Mouse (Mus musculus) thymus, adult 2 months (tissue): Measurements from ENCODE around the gene Scn1a. TPM values are rescaled to one million over a fixed set of nuclear protein-coding genes. Genes with fewer than 3 reads are reported as not detected.

Source experiments
- DNase-seq: peaks from one replicate; pipeline ENCODE4 v3.0.0; 2021
- H3K27ac ChIP-seq: fragments of 200-500 bp; 2 replicates; pipeline ENCODE4 v1.5.1; 2012; ENCODE audit warnings: low read length, control low read depth; ENCODE audit not compliant: control insufficient read depth, insufficient read depth
- H3K27me3 ChIP-seq: fragments of 200-500 bp; 2 replicates; pipeline ENCODE4 v1.6.1; 2012; ENCODE audit warnings: mild to moderate bottlenecking, low read length, moderate library complexity, mixed read lengths; ENCODE audit not compliant: control insufficient read depth, insufficient read depth
- H3K36me3 ChIP-seq: fragments of 200-500 bp; 2 replicates; pipeline ENCODE4 v1.6.1; 2012; ENCODE audit warnings: mild to moderate bottlenecking, low read length, moderate library complexity; ENCODE audit not compliant: control insufficient read depth, insufficient read depth
- H3K4me1 ChIP-seq: fragments of 200-500 bp; replicated peaks from 2 replicates; pipeline ENCODE4 v1.6.1; 2012; ENCODE audit warnings: low read length; ENCODE audit not compliant: control insufficient read depth, insufficient read depth
- H3K4me3 ChIP-seq: fragments of 200-500 bp; 2 replicates; pipeline ENCODE4 v1.5.1; 2012; ENCODE audit warnings: mild to moderate bottlenecking, low read length, control low read depth, moderate library complexity; ENCODE audit not compliant: control insufficient read depth, insufficient read depth
- CTCF ChIP-seq: fragments of 200-500 bp; IDR thresholded peaks from 2 replicates; pipeline ENCODE4 v1.5.1; 2012; ENCODE audit warnings: mild to moderate bottlenecking, control low read depth, low read length, moderate library complexity, borderline replicate concordance; ENCODE audit not compliant: control insufficient read depth, poor library complexity, insufficient read depth; ENCODE audit errors: extremely low read depth
- POLR2A ChIP-seq: fragments of 200-500 bp; IDR thresholded peaks from 2 replicates; pipeline ENCODE4 v1.6.1; 2012; ENCODE audit warnings: mild to moderate bottlenecking, low read length, control low read depth, moderate library complexity; ENCODE audit not compliant: control insufficient read depth, poor library complexity, insufficient read depth; ENCODE audit errors: extremely low read depth
- WGBS: fragments of 180-500 bp; shearing (Covaris S2); methylation state at CpG from one replicate; pipeline ENCODE4 v1.1.7; 2018; 5-methylcytosine and 5-hydroxymethylcytosine counted together
- polyA plus RNA-seq: library from polyadenylated mRNA; depleted of rRNA; stranded (reverse); fragments of >200 nt; gene quantifications from 2 replicates; pipeline ENCODE4 v1.2.3, GENCODE M21; 2012

Scn1a gene
- polyA plus RNA-seq, 1 experiment, result 0.86 TPM

DNA sequence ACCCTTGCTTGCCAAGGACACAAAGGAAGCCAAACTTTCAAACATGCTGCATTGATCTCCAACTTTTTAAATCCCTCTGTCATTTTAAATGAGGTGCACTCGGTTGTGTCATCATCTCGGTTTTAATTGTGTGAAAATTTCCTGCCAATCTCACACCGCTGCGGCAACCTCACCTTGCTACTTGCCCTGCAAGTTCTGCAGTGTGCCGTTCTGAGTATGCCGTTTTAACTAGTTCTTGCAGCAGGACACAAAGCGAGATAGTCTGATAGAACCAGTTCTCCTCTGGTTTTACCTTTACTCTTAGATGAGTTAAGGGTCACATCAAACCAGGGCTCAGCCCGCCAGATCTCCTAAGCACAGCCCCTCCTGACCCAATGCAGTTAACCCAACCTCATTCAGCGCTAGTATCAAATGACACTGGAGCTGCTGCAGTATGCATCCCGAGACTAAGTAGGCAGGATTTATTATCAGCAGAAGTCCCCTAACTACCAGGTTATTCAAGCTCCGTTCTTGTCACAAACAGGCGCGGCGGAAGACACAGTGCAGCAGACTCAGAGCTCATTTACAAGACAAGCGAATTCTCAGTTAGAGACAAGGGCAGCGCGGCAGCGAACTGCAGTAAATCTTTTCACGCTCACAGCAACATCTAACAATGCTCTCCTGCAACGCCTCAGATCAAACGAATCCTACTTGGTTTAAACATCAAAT, 722 bp downstream of the Scn1a start:
- TF ChIP-seq POLR2A (no peak), CTCF (no peak)
- WGBS, result 20% methylated on average over 21 of the region's 21 CpGs
- Histone ChIP-seq H3K4me3 (no peak overlapping the region), H3K27ac (no peak overlapping the region), H3K27me3 (no peaks in the 10 kb centered on the region), H3K4me1 (no peaks in the 10 kb centered on the region), H3K36me3 (no peaks in the 10 kb centered on the region)
- DNase-seq, result no peak

DNA sequence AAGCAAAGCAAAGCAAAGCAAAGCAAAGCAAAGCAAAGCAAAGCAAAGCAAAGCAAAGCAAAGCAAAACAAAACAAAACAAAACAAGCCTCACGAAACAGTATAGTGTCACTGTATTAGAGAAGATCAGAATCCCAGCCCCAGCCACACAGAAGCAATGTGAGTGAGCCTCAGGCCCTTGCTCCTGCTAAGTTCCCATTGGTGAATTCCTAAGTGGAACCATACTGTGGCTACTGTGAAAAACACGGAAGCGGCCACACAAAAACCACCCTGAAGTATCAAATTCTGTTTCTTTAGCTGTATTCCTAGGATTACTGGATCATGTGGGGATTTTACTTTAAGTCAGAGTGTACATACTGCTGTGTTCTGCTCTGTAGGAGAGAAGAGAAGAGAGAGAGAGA, 4.4 kb downstream of the Scn1a start:
- no peak for TF ChIP-seq POLR2A
- TF ChIP-seq CTCF, result no peak
- DNase-seq, result no peak
- Histone ChIP-seq H3K27me3 (no peaks in the 10 kb centered on the region), H3K27ac (no peak overlapping the region), H3K4me1 (no peaks in the 10 kb centered on the region), H3K36me3 (no peaks in the 10 kb centered on the region), H3K4me3 (no peak overlapping the region)
- 77% methylated on average over 3 of the region's 3 CpGs for WGBS

DNA sequence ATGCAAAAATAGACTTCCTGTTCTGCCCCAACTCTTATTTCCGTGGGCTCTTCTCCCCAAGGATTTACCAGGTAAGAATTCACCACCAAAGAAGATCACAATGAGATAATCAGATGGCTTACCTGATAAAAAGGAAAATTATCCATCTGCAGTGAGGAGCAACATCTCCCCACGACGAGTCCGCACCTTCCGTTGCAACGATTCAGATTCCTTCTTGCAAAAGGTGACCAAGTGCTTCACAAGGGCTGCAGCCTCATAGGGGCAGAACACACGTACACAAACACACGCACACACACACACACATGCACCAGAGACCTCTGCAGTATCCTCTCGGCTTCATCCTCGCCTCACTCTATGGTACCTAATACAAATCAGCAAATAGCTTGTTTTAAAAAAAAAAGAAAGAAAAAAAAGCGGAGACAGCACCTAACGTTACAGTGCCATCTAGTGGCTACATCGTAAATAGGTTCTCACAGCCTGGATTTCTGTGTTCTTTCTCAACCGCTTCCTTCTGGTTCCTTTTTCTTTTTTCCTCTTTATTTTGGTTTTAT, 30.8 kb downstream of the Scn1a start:
- peak overlapping the region; percentile 23; the same call in 1 of the 2 replicates for H3K4me3 ChIP-seq
- DNase-seq, result no peak

DNA sequence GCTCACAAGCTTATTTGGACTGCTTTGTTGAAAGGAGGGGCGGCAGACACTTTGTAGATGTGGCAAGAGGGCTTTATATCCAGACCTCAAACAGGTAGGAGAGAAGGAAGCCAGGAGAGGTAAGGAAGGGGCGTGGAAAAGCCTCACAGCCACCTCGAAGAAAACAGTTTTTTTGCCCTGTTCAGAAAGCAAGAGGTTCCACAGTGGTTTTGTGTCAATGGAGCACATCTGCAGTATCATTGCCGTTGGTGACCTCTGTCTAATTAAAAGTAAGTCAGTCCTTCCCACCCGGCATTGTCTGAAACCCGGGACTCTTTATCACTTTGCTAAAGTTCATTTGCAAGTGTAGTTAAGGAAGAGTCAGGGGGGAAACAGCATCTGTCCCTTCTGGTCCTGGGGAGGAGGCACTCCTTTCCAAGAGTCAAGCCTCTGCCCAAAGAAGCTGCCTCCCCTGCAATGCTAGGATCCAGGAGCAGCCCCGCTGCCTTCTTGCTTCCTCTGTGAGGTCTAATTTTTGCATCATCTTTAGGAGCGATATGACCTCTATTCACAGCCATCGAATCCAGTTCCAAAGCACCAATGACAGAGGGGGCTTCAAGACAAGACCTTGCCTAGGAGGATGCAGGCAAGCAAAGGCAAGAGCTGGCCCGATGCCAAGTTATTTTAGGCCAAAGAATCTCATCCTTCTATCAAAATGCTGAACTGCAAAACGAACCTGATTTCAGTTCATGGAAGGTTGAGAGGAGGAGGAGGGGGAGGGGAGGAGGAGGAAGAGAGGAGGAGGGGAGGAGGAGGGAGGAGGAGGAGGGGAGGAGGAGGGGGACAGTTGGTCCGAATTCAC, 31.5 kb downstream of the Scn1a start:
- no peak for DNase-seq
- Histone ChIP-seq H3K36me3 (no peaks in the 10 kb centered on the region), H3K4me3 (no peak overlapping the region), H3K4me1 (0 out of 2 replicates have a peak, but pooled peaks cover 3% of the 10 kb centered on the region), H3K27ac (no peak overlapping the region), H3K27me3 (no peaks in the 10 kb centered on the region)
- no peak for TF ChIP-seq CTCF
- TF ChIP-seq POLR2A, result no peak
- WGBS, result 11% methylated on average over 12 of the region's 12 CpGs

More for the DNA sequence above, 30.8 kb downstream of the Scn1a start:
- 0 out of 2 replicates have a peak, but pooled peaks cover 3% of the 10 kb centered on the region for H3K4me1 ChIP-seq
- no peaks in the 10 kb centered on the region for H3K27me3 ChIP-seq
- H3K36me3 ChIP-seq, result no peaks in the 10 kb centered on the region
- WGBS, result 3% methylated on average over 14 of the region's 14 CpGs
- H3K27ac ChIP-seq, result no peak overlapping the region
- TF ChIP-seq POLR2A, result no peak
- TF ChIP-seq CTCF, result peak; percentile 53; the same call in 1 of the 2 replicates

DNA sequence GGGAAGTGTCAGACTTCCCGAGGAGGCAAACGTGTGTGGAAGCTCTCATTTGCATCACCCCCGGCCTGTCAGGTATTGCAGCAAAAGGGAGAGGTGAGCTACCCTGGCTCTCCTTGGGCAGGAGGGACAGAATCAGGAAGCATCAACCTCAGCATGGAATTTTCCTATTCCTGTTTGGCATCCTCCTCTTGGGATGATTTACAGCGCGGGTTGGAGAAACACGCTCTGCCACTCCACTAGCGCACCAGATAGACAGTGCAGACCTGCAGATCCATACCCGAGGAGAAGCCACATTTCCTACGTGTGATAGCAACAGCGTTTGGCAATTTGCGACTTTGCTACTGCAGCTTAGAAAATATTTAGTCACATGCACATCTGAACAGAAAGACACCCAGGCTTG, 32.2 kb downstream of the Scn1a start:
- 0 out of 2 replicates have a peak, but pooled peaks cover 3% of the 10 kb centered on the region for H3K4me1 ChIP-seq
- TF ChIP-seq POLR2A, result no peak
- no peak for TF ChIP-seq CTCF
- H3K27ac ChIP-seq, result no peak overlapping the region
- no peak for DNase-seq
- WGBS, result 18% methylated on average over 11 of the region's 11 CpGs
- H3K27me3 ChIP-seq, result no peaks in the 10 kb centered on the region
- H3K4me3 ChIP-seq, result no peak overlapping the region
- no peaks in the 10 kb centered on the region for H3K36me3 ChIP-seq

DNA sequence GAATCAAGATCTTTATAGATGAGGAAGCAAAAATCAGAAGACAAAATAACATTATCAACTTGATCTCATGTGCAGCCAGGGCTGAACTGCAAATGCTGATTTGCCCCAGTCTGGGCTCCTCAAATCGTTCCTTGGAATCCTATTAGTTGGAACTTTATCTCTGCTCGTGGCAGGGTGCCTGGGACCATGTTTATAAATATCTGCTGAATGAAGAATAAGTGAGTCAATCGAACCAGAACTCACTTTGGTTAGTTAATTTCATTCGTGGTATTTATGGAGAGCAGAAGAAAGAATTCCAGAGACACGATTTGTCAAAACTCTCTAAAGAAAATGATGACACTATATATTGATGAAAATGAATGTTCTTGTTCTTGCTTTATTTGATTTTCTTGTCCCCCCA, 48.1 kb downstream of the Scn1a start:
- TF ChIP-seq POLR2A (no peak), CTCF (no peak)
- WGBS, result 90% methylated on average over 5 of the region's 5 CpGs
- H3K36me3 ChIP-seq, result no peaks in the 10 kb centered on the region
- no peak for DNase-seq
- H3K4me1 ChIP-seq, result no peaks in the 10 kb centered on the region
- H3K27ac ChIP-seq, result no peak overlapping the region
- H3K4me3 ChIP-seq, result no peak overlapping the region
- H3K27me3 ChIP-seq, result no peaks in the 10 kb centered on the region
